Mouse (Mus musculus) layer of hippocampus, postnatal 36 days (tissue): ENCODE data around the gene Tex45. TPM values are rescaled to one million over a fixed set of nuclear protein-coding genes. Genes with fewer than 3 reads are reported as not detected.
A peak's percentile ranks its signal among the peaks of the same experiment; 100 is the strongest.

Experiments used
- DNase-seq, 2 experiments: peaks; one replicate each; pipeline ENCODE4 v3.0.0; 2022
- total RNA-seq, 2 experiments: library from RNA; stranded (reverse); gene quantifications; 2 replicates each; pipeline ENCODE4 v1.2.3; 2021

The Tex45 gene
- total RNA-seq, result under 1 TPM; 0.45 to 0.58 TPM

GRCm38 (mm10) chr8:3470562-3470961, at the start of gene Tex45:
Gene Tex45, plus strand, starts transcription at chr8:3470862.
- DNase-seq, result no peak

GRCm38 (mm10) chr8:3421507-3421906, 49.2 kb upstream of the Tex45 start:
- no peak for DNase-seq

DNA sequence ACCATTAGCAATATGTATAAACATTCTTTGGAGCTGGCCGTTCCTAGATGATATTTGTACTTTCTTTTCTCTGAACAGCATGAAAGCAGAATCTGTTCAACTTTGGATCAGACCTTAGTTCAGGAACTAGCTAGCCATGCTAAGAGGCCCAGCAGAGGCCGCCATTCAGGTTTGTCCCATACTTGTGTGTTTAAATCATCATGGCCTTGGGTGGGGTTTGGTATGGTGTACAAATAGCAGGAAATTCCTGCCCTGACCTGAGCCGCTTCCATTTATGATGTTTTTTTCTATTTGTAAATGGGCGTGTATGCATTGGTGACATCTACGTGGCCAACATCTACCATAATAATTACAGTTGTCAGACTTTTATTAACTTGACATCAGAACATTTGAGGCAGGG, 45.4 kb upstream of the Tex45 start:
- no peak for DNase-seq

- no peak for DNase-seq
Observed at GRCm38 (mm10) chr8:3426211-3426610, 44.5 kb upstream of the Tex45 start.

GRCm38 (mm10) chr8:3428426-3428825, 42.2 kb upstream of the Tex45 start:
- no peak for DNase-seq

GRCm38 (mm10) chr8:3429966-3430365, 40.7 kb upstream of the Tex45 start:
- DNase-seq, result no peak

- no peak for DNase-seq
Observed at GRCm38 (mm10) chr8:3431113-3431512, 39.5 kb upstream of the Tex45 start.

DNA sequence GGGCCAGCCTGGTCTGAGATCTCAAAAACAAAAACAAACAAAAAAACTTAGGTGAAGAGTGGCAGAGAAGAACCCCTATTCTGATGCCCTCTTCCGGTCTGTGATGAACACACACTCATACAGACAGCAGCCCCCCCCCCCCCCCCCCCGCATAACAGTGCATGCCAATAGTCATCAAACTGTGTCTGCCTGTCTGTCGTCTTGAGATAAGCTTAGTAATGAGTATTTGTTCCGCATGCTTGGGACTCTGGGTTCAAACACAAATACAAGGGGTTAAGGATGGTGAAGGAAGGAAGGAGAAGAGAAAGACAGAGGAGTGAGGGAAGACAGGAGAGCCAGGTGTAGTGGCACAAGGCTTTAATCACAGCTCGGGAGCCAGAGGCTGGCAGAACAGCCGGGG, 34.2 kb upstream of the Tex45 start:
- no peak for DNase-seq

GRCm38 (mm10) chr8:3439510-3439909, 31.2 kb upstream of the Tex45 start:
- DNase-seq, result no peak

- DNase-seq, result no peak
Observed at GRCm38 (mm10) chr8:3449226-3449625, 21.4 kb upstream of the Tex45 start.

DNA sequence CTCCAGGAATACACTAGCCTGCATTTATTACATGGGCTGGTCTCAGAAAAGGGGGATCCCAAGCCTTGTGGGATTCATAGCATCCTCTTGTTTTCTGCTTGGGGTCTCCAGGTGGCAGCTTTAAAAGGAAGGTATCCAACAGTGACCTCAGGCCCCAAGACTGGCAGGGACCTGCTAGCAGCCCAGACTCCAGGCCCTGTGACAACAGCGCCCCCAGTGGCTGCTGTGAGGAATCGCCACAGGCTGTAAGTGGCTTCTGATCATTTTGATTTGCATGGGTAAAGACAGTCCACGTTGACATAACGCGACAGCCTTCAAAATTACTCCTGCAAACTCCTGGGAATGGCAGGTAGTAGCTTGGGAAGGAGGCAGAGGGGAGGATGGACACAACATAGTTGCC, 20.0 kb upstream of the Tex45 start:
- peak in 1 of 2 experiments; percentile 37 for DNase-seq

- DNase-seq, result no peak
Observed at GRCm38 (mm10) chr8:3451992-3452391, 18.7 kb upstream of the Tex45 start.

GRCm38 (mm10) chr8:3463248-3463647, 7.4 kb upstream of the Tex45 start:
- no peak for DNase-seq

DNA sequence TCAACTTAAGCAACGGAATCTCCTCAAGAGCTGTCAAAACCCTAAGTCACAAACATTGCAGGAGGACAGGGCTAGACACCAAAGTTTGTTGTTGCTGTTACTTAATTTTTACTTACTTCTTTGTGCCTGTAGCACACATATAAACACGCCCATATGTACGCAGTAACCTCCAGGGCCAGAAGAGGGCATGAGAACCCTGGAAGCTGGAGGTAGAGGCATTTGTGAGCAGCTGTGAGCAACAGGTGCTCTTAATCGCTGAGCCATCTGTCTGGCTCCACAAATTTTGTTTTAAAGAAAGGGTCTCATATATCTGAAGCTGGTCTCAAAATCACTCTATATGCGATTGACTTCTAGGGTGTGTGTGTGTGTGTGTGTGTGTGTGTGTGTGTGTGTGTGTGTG, 6.4 kb upstream of the Tex45 start:
- DNase-seq, result no peak

GRCm38 (mm10) chr8:3467006-3467885, 3.4 kb upstream of the Tex45 start, which contains the start of gene Pex11g:
Gene Pex11g, minus strand, starts transcription at chr8:3467680.
- peak; percentile 83 to 85 for DNase-seq

DNA sequence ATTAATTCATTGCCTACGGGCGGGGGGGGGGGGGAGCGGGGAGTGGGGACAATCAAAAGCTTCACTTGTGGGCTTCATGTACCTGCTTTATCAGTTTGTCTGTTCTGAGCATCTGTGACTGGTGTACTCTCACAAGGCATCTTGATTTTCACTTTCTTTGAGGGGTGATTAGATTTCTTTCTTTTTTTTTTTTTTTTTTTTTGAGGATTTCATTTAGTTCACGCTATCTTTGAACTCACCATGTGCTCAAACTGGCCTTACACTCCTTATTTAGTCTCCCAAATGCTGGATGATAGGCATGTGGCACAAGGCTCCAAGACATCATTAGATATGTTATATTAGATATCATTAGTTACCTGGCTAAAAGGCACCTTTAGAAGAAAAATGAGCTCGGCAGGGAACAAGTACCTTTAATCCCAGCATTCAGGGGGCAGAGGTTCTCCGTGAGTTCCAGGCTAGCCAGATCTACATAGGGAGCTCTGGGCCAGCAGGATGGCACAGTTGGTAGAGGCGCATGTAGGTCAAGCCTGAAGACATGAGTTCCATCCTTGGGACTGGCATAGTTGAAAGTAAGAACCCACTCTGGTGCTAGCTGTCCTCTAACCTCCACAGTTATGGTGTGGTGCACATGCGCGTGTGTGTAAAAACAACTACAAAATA, 2.6 kb upstream of the Tex45 start:
- DNase-seq, result no peak

DNA sequence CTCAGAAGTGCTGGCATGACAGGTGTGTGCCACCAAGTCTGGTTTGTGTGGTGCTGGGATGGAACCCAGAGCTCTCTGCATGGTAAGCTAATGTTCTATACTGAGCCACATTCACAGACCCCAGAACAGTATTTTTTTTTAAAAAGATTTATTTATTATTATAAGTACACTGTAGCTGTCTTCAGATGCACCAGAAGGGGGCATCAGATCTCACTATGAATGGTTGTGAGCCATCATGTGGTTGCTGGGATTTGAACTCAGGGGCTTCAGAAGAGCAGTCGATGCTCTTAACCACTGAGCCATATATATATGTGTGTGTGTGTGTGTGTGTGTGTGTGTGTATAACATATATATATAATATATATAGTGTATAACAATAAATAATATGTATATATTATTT, 1.8 kb upstream of the Tex45 start:
- no peak for DNase-seq

GRCm38 (mm10) chr8:3475715-3476429, 5.2 kb downstream of the Tex45 start:
- DNase-seq, result no peak

- no peak for DNase-seq
Observed at GRCm38 (mm10) chr8:3480221-3480785, 9.6 kb downstream of the Tex45 start.

DNA sequence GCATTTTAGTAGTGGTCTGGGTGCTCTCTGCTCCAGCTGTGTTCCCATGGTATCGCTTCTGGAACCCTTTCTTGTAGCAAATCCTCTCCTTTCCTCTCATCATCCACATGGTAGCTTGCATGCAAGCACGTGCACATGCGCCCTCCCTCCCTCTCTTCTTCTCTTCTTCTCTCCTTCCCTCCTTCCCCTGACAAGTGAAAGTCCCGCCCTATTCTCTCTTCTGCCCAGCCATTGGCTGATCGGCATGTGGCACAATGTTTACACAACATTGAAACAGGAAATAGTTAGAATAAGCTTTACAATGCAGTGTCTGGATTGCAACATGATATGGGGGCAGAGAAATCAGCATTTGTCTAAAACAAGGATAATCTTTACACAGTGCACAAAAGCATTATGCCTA, 10.9 kb downstream of the Tex45 start:
- no peak for DNase-seq

DNA sequence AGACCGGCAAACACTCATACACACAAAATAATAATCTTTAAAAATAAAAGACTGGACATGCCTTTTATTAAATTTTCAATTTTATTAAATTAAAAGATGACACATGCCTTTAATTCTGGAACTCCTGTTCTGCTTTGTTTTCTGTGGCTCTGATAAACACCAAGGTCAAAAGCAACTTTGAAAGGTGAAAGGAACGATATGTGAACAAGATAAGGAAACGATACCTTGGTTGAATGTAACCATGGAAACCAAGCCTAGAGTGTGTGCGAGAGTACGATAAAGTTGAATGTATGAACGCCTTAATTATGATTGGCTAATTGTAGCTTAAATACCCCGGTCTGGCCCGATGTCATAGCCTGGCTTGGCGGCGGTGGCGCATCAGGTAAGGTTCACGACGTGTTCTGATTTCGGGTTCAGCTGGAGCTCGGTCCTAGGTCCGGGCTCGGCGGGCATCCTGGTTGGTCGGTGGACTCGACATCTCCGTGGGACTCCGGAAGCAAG, 11.6 kb downstream of the Tex45 start:
- DNase-seq, result no peak

DNA sequence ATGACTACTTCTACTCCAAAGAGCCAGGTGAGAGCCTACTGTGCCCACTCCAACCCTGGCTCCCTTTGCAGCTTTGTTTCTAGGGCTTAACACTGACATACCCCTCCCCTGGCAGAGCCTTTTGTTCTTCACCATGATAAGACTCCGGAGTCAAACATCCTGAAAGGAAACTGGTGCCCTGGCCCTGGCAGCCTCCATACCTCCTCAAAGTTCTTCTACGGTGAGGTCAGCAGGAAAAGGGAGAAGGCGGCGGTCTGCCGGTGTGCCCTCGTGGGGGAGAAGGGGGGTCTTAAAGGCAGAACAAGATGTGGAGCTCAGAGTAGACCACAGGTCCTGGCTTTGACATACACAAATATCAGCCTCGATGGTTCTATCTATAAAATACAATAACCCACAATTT, 12.9 kb downstream of the Tex45 start:
- DNase-seq, result no peak

DNA sequence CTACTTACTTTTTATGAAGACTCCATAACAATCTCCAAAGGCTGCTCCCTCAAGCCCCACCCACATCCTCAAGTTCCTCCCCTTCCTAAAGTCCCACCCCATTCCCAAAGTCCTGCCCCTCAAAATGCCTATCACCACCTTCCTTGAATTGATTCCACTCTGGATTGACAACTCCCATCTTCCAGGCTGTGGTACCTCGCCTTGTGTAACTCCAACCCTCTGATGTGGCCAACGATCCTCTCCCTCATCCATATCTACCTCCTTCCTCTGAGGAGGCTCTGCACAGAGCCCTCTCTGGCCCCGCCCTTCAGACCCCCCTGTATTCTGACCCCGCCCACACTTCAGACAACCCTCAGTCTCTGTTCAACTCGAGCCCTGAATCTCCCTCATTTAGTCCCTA, 14.5 kb downstream of the Tex45 start:
- DNase-seq, result no peak
